Mouse (Mus musculus): ENCODE data around the gene Rassf7. TPM values are rescaled to one million over a fixed set of nuclear protein-coding genes. Genes with fewer than 3 reads are reported as not detected.

The Rassf7 gene
- polyA plus RNA-seq, 1 experiment: 258 TPM

- peaks cover 17% of the 10 kb centered on the region for H3K4me1 ChIP-seq (ENCODE audit: control insufficient read depth, insufficient read depth, insufficient read length, low read length)
- peaks cover 15% of the 10 kb centered on the region for H3K36me3 ChIP-seq (ENCODE audit: control insufficient read depth, insufficient read depth, low read length)
- TF ChIP-seq CTCF (IDR thresholded peaks at IDR 0.05; ENCODE audit: extremely low read depth, insufficient read length, insufficient replicate concordance, low read depth, low read length) (no peak), POLR2A (IDR thresholded peaks at IDR 0.05; ENCODE audit: low read depth, low read length) (no peak)
- H3K27me3 ChIP-seq (ENCODE audit: control insufficient read depth, insufficient read depth, low read length): no peaks in the 10 kb centered on the region
- 72% methylated on average over 2 of the region's 2 CpGs for WGBS
- no peak overlapping the region for H3K4me3 ChIP-seq (ENCODE audit: low read depth, low read length)
- no peak overlapping the region for H3K27ac ChIP-seq (ENCODE audit: insufficient read depth, low read depth, low read length)
Measured at GRCm38 (mm10) chr7:141195754-141196153, 19.9 kb upstream of the Rassf7 start.

GRCm38 (mm10) chr7:141196619-141197282 is 18.9 kb upstream of the Rassf7 start:
- 98% methylated on average over 8 of the region's 8 CpGs for WGBS
- H3K27ac ChIP-seq (ENCODE audit: insufficient read depth, low read depth, low read length): no peak overlapping the region
- no peaks in the 10 kb centered on the region for H3K27me3 ChIP-seq (ENCODE audit: control insufficient read depth, insufficient read depth, low read length)
- no peak overlapping the region for H3K4me3 ChIP-seq (ENCODE audit: low read depth, low read length)
- TF ChIP-seq POLR2A (IDR thresholded peaks at IDR 0.05; ENCODE audit: low read depth, low read length) (no peak), CTCF (IDR thresholded peaks at IDR 0.05; ENCODE audit: extremely low read depth, insufficient read length, insufficient replicate concordance, low read depth, low read length) (no peak)
- H3K4me1 ChIP-seq (ENCODE audit: control insufficient read depth, insufficient read depth, insufficient read length, low read length): peaks cover 17% of the 10 kb centered on the region
- H3K36me3 ChIP-seq (ENCODE audit: control insufficient read depth, insufficient read depth, low read length): peaks cover 5% of the 10 kb centered on the region

DNA sequence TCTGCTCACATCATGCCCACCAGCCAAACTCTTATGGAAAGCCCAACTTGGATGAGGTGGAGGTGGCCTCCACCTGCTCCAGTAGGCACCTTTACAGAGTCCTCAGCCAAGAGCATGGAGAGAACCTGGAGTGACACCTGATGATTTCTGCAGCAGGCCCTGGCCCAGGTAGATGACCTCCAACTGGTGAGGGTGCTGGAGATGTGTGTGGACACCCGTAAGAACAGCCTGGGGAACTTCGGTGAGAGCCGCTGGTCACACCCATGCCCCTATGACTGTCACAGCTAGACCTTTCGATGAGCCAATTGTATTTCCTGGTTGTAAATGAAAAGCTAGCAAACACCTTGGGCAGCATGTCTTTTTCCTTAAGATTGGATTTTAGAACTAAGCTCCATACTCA is 17.5 kb upstream of the Rassf7 start:
- H3K27me3 ChIP-seq (ENCODE audit: control insufficient read depth, insufficient read depth, low read length): no peaks in the 10 kb centered on the region
- H3K36me3 ChIP-seq (ENCODE audit: control insufficient read depth, insufficient read depth, low read length): no peaks in the 10 kb centered on the region
- H3K4me1 ChIP-seq (ENCODE audit: control insufficient read depth, insufficient read depth, insufficient read length, low read length): peaks cover 11% of the 10 kb centered on the region
- H3K4me3 ChIP-seq (ENCODE audit: low read depth, low read length): no peak overlapping the region
- 49% methylated on average over 4 of the region's 4 CpGs for WGBS
- no peak overlapping the region for H3K27ac ChIP-seq (ENCODE audit: insufficient read depth, low read depth, low read length)
- no peak for TF ChIP-seq POLR2A (IDR thresholded peaks at IDR 0.05; ENCODE audit: low read depth, low read length)
- no peak for TF ChIP-seq CTCF (IDR thresholded peaks at IDR 0.05; ENCODE audit: extremely low read depth, insufficient read length, insufficient replicate concordance, low read depth, low read length)

GRCm38 (mm10) chr7:141204546-141204945 is 11.1 kb upstream of the Rassf7 start:
- no peak overlapping the region for H3K4me3 ChIP-seq (ENCODE audit: low read depth, low read length)
- WGBS: 56% methylated on average over 3 of the region's 3 CpGs
- TF ChIP-seq POLR2A (IDR thresholded peaks at IDR 0.05; ENCODE audit: low read depth, low read length) (no peak), CTCF (IDR thresholded peaks at IDR 0.05; ENCODE audit: extremely low read depth, insufficient read length, insufficient replicate concordance, low read depth, low read length) (no peak)
- no peaks in the 10 kb centered on the region for H3K36me3 ChIP-seq (ENCODE audit: control insufficient read depth, insufficient read depth, low read length)
- no peak overlapping the region for H3K27ac ChIP-seq (ENCODE audit: insufficient read depth, low read depth, low read length)
- H3K27me3 ChIP-seq (ENCODE audit: control insufficient read depth, insufficient read depth, low read length): no peaks in the 10 kb centered on the region
- H3K4me1 ChIP-seq (ENCODE audit: control insufficient read depth, insufficient read depth, insufficient read length, low read length): no peaks in the 10 kb centered on the region

- Histone ChIP-seq H3K27ac (ENCODE audit: insufficient read depth, low read depth, low read length) (no peak overlapping the region), H3K4me1 (ENCODE audit: control insufficient read depth, insufficient read depth, insufficient read length, low read length) (no peaks in the 10 kb centered on the region), H3K27me3 (ENCODE audit: control insufficient read depth, insufficient read depth, low read length) (no peaks in the 10 kb centered on the region), H3K4me3 (ENCODE audit: low read depth, low read length) (no peak overlapping the region), H3K36me3 (ENCODE audit: control insufficient read depth, insufficient read depth, low read length) (no peaks in the 10 kb centered on the region)
- 95% methylated on average over 5 of the region's 5 CpGs for WGBS
- TF ChIP-seq CTCF (IDR thresholded peaks at IDR 0.05; ENCODE audit: extremely low read depth, insufficient read length, insufficient replicate concordance, low read depth, low read length) (no peak), POLR2A (IDR thresholded peaks at IDR 0.05; ENCODE audit: low read depth, low read length) (no peak)
Measured at GRCm38 (mm10) chr7:141205504-141205903, 10.2 kb upstream of the Rassf7 start.

DNA sequence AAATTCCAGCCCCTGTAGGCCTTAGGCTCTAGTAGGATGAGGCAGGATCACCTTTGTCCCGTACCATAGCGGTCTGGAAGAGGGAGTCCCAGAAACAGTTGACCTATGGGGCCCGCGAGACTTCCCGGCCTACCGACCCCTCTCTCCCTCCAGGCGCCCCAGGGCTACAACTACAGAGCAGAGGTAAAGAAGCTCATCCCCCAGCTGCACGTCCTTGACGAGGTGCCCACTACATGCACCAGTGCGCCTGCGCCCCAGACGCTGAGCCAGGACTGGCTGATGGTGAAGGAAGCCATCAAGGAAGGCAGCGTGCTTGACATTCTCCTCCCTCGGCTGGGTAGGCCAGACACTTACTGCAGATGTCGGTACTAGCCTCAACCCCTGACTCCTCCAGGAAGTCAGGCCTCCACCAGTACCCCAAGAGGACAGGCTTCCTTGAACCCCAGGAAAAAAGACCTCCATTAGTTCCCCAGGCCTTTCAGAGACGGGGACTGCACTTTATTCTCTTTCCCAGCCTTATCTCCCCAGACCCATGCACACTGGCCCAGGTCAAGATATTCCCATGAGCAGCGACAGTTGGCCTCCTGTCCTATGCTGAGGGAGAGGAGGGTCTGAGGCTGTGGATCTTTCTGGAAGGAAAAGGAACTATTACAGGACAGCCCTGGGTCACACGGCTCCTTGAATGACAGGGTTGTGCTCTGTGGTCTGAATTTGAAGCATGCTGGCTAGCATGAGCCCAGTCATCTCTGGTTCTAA is 9.3 kb upstream of the Rassf7 start:
- Histone ChIP-seq H3K27me3 (ENCODE audit: control insufficient read depth, insufficient read depth, low read length) (no peaks in the 10 kb centered on the region), H3K4me1 (ENCODE audit: control insufficient read depth, insufficient read depth, insufficient read length, low read length) (no peaks in the 10 kb centered on the region), H3K4me3 (ENCODE audit: low read depth, low read length) (no peak overlapping the region), H3K27ac (ENCODE audit: insufficient read depth, low read depth, low read length) (no peak overlapping the region), H3K36me3 (ENCODE audit: control insufficient read depth, insufficient read depth, low read length) (no peaks in the 10 kb centered on the region)
- WGBS: 94% methylated on average over 18 of the region's 18 CpGs
- TF ChIP-seq POLR2A (IDR thresholded peaks at IDR 0.05; ENCODE audit: low read depth, low read length) (no peak), CTCF (IDR thresholded peaks at IDR 0.05; ENCODE audit: extremely low read depth, insufficient read length, insufficient replicate concordance, low read depth, low read length) (no peak)

DNA sequence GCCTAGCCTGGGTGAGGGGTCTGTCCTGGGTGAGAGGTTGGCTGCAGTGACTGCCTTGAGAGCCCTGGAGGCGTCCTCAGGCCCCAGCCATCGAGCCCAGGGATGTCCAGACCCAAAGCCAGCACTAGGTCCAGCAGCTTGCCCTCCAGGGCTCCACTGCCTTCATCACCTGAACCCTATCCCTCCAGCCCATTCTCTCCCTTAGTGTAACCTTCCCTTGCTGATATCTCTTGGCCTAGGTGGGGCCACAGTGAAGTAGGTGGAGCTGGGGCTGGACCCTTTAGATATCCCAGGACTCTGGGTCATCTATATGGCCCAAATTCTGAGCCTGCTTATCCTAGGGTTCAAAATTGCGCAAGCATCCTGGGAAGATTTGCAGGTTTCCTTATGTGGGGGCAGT is 6.1 kb upstream of the Rassf7 start:
- WGBS: 84% methylated on average over 3 of the region's 3 CpGs
- H3K27ac ChIP-seq (ENCODE audit: insufficient read depth, low read depth, low read length): no peak overlapping the region

More for the DNA sequence above, 6.1 kb upstream of the Rassf7 start:
- Histone ChIP-seq H3K27me3 (ENCODE audit: control insufficient read depth, insufficient read depth, low read length) (no peaks in the 10 kb centered on the region), H3K4me3 (ENCODE audit: low read depth, low read length) (no peak overlapping the region), H3K36me3 (ENCODE audit: control insufficient read depth, insufficient read depth, low read length) (no peaks in the 10 kb centered on the region), H3K4me1 (ENCODE audit: control insufficient read depth, insufficient read depth, insufficient read length, low read length) (no peaks in the 10 kb centered on the region)
- TF ChIP-seq POLR2A (IDR thresholded peaks at IDR 0.05; ENCODE audit: low read depth, low read length): no peak
- no peak for TF ChIP-seq CTCF (IDR thresholded peaks at IDR 0.05; ENCODE audit: extremely low read depth, insufficient read length, insufficient replicate concordance, low read depth, low read length)
